Mouse (Mus musculus) neural tube, embryonic 13.5 days (tissue): ENCODE measurements around the gene Ppox. TPM values are rescaled to one million over a fixed set of nuclear protein-coding genes. Genes with fewer than 3 reads are reported as not detected.

ENCODE experiments used
- ATAC-seq: fragments of 200-750 bp; cut with Nextera tagmentation; 2 replicates; pipeline ENCODE4 v1.8.0; 2017; ENCODE audit warnings: low read depth, mild to moderate bottlenecking, moderate TSS enrichment, moderate library complexity
- H3K27ac ChIP-seq: fragments of 300-500 bp; sonication (generic); replicated peaks from 2 replicates; pipeline ENCODE4 v1.5.1; 2015; ENCODE audit warnings: moderate library complexity, mild to moderate bottlenecking, inconsistent platforms
- H3K27me3 ChIP-seq: fragments of 300-500 bp; sonication (generic); 2 replicates; pipeline ENCODE4 v1.6.1; 2015; ENCODE audit warnings: mild to moderate bottlenecking, inconsistent platforms
- H3K36me3 ChIP-seq: fragments of 300-500 bp; sonication (generic); 2 replicates; pipeline ENCODE4 v1.6.1; 2015; ENCODE audit warnings: mild to moderate bottlenecking, inconsistent platforms
- H3K4me1 ChIP-seq: fragments of 300-500 bp; sonication (generic); replicated peaks from 2 replicates; pipeline ENCODE4 v1.6.1; 2015; ENCODE audit warnings: inconsistent platforms
- H3K4me2 ChIP-seq: fragments of 300-500 bp; sonication (generic); 2 replicates; pipeline ENCODE4 v1.6.1; 2015; ENCODE audit warnings: inconsistent platforms, mild to moderate bottlenecking, moderate library complexity
- H3K4me3 ChIP-seq: fragments of 300-500 bp; sonication (generic); 2 replicates; pipeline ENCODE4 v1.5.1; 2015; ENCODE audit warnings: mild to moderate bottlenecking, inconsistent platforms
- H3K9ac ChIP-seq: fragments of 300-500 bp; sonication (generic); 2 replicates; pipeline ENCODE4 v1.6.1; 2015; ENCODE audit warnings: moderate library complexity, mild to moderate bottlenecking, inconsistent platforms
- H3K9me3 ChIP-seq: fragments of 300-500 bp; sonication (generic); 2 replicates; pipeline ENCODE4 v1.6.1; 2016; ENCODE audit warnings: inconsistent platforms
- WGBS: fragments of 180-500 bp; shearing (Covaris S2); methylation state at CpG from one replicate; pipeline ENCODE4 v1.1.7; 2015; 5-methylcytosine and 5-hydroxymethylcytosine counted together
- polyA plus RNA-seq: library from polyadenylated mRNA; unstranded; fragments of >200 nt; fragmentation: Nextera tagmentation; extraction: Ambion mirVana; gene quantifications from 2 replicates; pipeline ENCODE4 v1.2.1, GENCODE M21; 2015

The Ppox gene
- polyA plus RNA-seq, 1 experiment from 2014 or later, result 47.2 TPM

- no peak overlapping the region for H3K4me2 ChIP-seq
- 91% methylated on average over 18 of the region's 18 CpGs for WGBS
- H3K27ac ChIP-seq, result no peak overlapping the region
- no peaks in the 10 kb centered on the region for H3K9me3 ChIP-seq
- no peak for ATAC-seq
- H3K9ac ChIP-seq, result no peak overlapping the region
- H3K27me3 ChIP-seq, result no peaks in the 10 kb centered on the region
- H3K36me3 ChIP-seq, result peaks cover 51% of the 10 kb centered on the region
- H3K4me1 ChIP-seq, result peaks cover 58% of the 10 kb centered on the region
- H3K4me3 ChIP-seq, result no peak overlapping the region
Observed at GRCm38 (mm10) chr1:171283188-171284160, 2.5 kb upstream of the Ppox start.

- 80% methylated on average over 18 of the region's 18 CpGs for WGBS
- H3K36me3 ChIP-seq, result peaks cover 60% of the 10 kb centered on the region
- peaks cover 52% of the 10 kb centered on the region for H3K4me1 ChIP-seq
- peak overlapping the region; percentile 91 for H3K4me2 ChIP-seq
- peak overlapping the region; percentile 60; the same call in 1 of the 2 replicates for H3K9ac ChIP-seq
- peak overlapping the region; percentile 63; the same call in 1 of the 2 replicates for H3K4me3 ChIP-seq
- ATAC-seq, result no peak
- no peak overlapping the region for H3K27ac ChIP-seq
- no peaks in the 10 kb centered on the region for H3K9me3 ChIP-seq
- no peaks in the 10 kb centered on the region for H3K27me3 ChIP-seq
Observed at GRCm38 (mm10) chr1:171282086-171282805, 1.3 kb upstream of the Ppox start.

- no peaks in the 10 kb centered on the region for H3K27me3 ChIP-seq
- peaks cover 45% of the 10 kb centered on the region for H3K4me1 ChIP-seq
- under 1% methylated on average over 10 of the region's 10 CpGs for WGBS
- peak overlapping the region; percentile 63 for H3K4me3 ChIP-seq
- peak overlapping the region; percentile 91 for H3K4me2 ChIP-seq
- H3K9ac ChIP-seq, result peak overlapping the region; percentile 60
- peaks cover 65% of the 10 kb centered on the region for H3K36me3 ChIP-seq
- peak overlapping the region; percentile 78 for H3K27ac ChIP-seq
- peak; percentile 40 for ATAC-seq
- H3K9me3 ChIP-seq, result no peaks in the 10 kb centered on the region
Observed at GRCm38 (mm10) chr1:171281528-171281923, 540 bp upstream of the Ppox start.

- H3K9ac ChIP-seq, result peak overlapping the region; percentile 78
- H3K36me3 ChIP-seq, result peaks cover 65% of the 10 kb centered on the region
- H3K27me3 ChIP-seq, result no peaks in the 10 kb centered on the region
- H3K4me3 ChIP-seq, result peak overlapping the region; percentile 63
- peaks cover 38% of the 10 kb centered on the region for H3K4me1 ChIP-seq
- peak overlapping the region; percentile 91 for H3K4me2 ChIP-seq
- H3K27ac ChIP-seq, result no peak overlapping the region; the same call in 1 of the 2 replicates
- 2% methylated on average over 25 of the region's 25 CpGs for WGBS
- no peaks in the 10 kb centered on the region for H3K9me3 ChIP-seq
- peak; percentile 45; the same call in 1 of the 2 replicates for ATAC-seq
Observed at GRCm38 (mm10) chr1:171280250-171280915, 603 bp downstream of the Ppox start.

GRCm38 (mm10) chr1:171279721-171280120, 1.3 kb downstream of the Ppox start:
- peak overlapping the region; percentile 91 for H3K4me2 ChIP-seq
- peaks cover 32% of the 10 kb centered on the region for H3K4me1 ChIP-seq
- H3K27me3 ChIP-seq, result no peaks in the 10 kb centered on the region
- no peaks in the 10 kb centered on the region for H3K9me3 ChIP-seq
- no peak overlapping the region for H3K27ac ChIP-seq
- H3K36me3 ChIP-seq, result peaks cover 65% of the 10 kb centered on the region
- no peak for ATAC-seq
- H3K9ac ChIP-seq, result peak overlapping the region; percentile 78
- WGBS, result 71% methylated on average over 5 of the region's 5 CpGs
- H3K4me3 ChIP-seq, result peak overlapping the region; percentile 63

GRCm38 (mm10) chr1:171279012-171279705, 1.8 kb downstream of the Ppox start:
- Histone ChIP-seq H3K36me3 (peaks cover 66% of the 10 kb centered on the region), H3K9ac (peak overlapping the region; percentile 78), H3K4me2 (0 out of 2 replicates have a peak overlapping the region, but pooled peaks have one; percentile 91), H3K27ac (no peak overlapping the region), H3K4me3 (peak overlapping the region; percentile 63; the same call in 1 of the 2 replicates), H3K4me1 (peaks cover 29% of the 10 kb centered on the region), H3K27me3 (no peaks in the 10 kb centered on the region), H3K9me3 (no peaks in the 10 kb centered on the region)
- 89% methylated on average over 14 of the region's 14 CpGs for WGBS
- ATAC-seq, result no peak

GRCm38 (mm10) chr1:171278436-171278835, 2.5 kb downstream of the Ppox start:
- Histone ChIP-seq H3K4me3 (no peak overlapping the region), H3K4me2 (no peak overlapping the region), H3K27me3 (no peaks in the 10 kb centered on the region), H3K9me3 (no peaks in the 10 kb centered on the region), H3K36me3 (peaks cover 66% of the 10 kb centered on the region), H3K9ac (no peak overlapping the region), H3K27ac (no peak overlapping the region), H3K4me1 (peaks cover 29% of the 10 kb centered on the region)
- no peak for ATAC-seq
- WGBS, result 95% methylated on average over 8 of the region's 8 CpGs

- no peak overlapping the region for H3K4me3 ChIP-seq
- no peak overlapping the region for H3K4me2 ChIP-seq
- WGBS, result 82% methylated on average over 10 of the region's 10 CpGs
- no peak overlapping the region for H3K9ac ChIP-seq
- no peaks in the 10 kb centered on the region for H3K9me3 ChIP-seq
- peaks cover 29% of the 10 kb centered on the region for H3K4me1 ChIP-seq
- H3K36me3 ChIP-seq, result peaks cover 66% of the 10 kb centered on the region
- H3K27ac ChIP-seq, result no peak overlapping the region
- ATAC-seq, result no peak
- no peaks in the 10 kb centered on the region for H3K27me3 ChIP-seq
Observed at GRCm38 (mm10) chr1:171277736-171278135, 3.2 kb downstream of the Ppox start.

- Histone ChIP-seq H3K4me1 (peaks cover 32% of the 10 kb centered on the region), H3K9ac (no peak overlapping the region), H3K9me3 (no peaks in the 10 kb centered on the region), H3K27ac (no peak overlapping the region), H3K36me3 (peaks cover 72% of the 10 kb centered on the region), H3K4me3 (no peak overlapping the region), H3K27me3 (no peaks in the 10 kb centered on the region), H3K4me2 (no peak overlapping the region)
- 94% methylated on average over 14 of the region's 14 CpGs for WGBS
- ATAC-seq, result no peak
Observed at GRCm38 (mm10) chr1:171276110-171276748, 4.8 kb downstream of the Ppox start.

GRCm38 (mm10) chr1:171275144-171275734, 5.7 kb downstream of the Ppox start:
- WGBS, result 80% methylated on average over 11 of the region's 11 CpGs
- H3K4me1 ChIP-seq, result peaks cover 34% of the 10 kb centered on the region
- no peak overlapping the region for H3K4me3 ChIP-seq
- no peak overlapping the region for H3K27ac ChIP-seq
- H3K4me2 ChIP-seq, result no peak overlapping the region
- H3K9ac ChIP-seq, result no peak overlapping the region
- H3K9me3 ChIP-seq, result no peaks in the 10 kb centered on the region
- peaks cover 72% of the 10 kb centered on the region for H3K36me3 ChIP-seq
- H3K27me3 ChIP-seq, result no peaks in the 10 kb centered on the region
- no peak for ATAC-seq
